Mouse (Mus musculus): ENCODE data around the gene Lrrc55. TPM values are rescaled to one million over a fixed set of nuclear protein-coding genes. Genes with fewer than 3 reads are reported as not detected.
A peak's percentile ranks its signal among the peaks of the same experiment; 100 is the strongest.

Lrrc55 gene
- polyA plus RNA-seq, 1 experiment from 2014 or later = 0.37 TPM

DNA sequence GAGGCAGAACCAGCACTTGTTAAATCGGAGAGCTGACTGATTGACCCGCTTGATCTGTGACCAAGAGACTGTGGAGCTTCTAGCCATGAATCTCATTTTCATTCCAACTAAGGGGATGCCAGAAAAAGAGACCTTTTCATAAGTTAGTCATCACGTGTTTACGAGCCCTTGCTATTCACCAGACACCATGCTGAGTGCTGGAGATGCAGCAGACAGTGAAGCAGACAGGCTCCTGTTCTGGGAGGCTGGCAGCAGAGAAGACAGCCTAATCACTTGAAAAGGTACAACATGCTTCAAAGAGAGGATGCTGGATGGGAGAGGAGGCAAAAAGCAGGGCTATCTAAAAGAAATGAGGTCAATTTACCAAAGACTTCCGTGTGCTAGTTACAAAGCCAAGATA, 12.3 kb upstream of the Lrrc55 start:
- 61% methylated on average over 5 of the region's 5 CpGs for WGBS
- no peak overlapping the region for H3K27ac ChIP-seq
- H3K4me3 ChIP-seq = no peak overlapping the region
- no peaks in the 10 kb centered on the region for H3K27me3 ChIP-seq
- no peak overlapping the region for H3K9ac ChIP-seq
- no peaks in the 10 kb centered on the region for H3K4me1 ChIP-seq (replicated peaks)
- no peaks in the 10 kb centered on the region for H3K36me3 ChIP-seq
- ATAC-seq (replicated peaks; ENCODE audit: insufficient number of reproducible peaks, insufficient read depth, low FRiP score, low read depth) = no peak
- no peaks in the 10 kb centered on the region for H3K9me3 ChIP-seq (replicated peaks)
- H3K4me2 ChIP-seq = no peak overlapping the region

DNA sequence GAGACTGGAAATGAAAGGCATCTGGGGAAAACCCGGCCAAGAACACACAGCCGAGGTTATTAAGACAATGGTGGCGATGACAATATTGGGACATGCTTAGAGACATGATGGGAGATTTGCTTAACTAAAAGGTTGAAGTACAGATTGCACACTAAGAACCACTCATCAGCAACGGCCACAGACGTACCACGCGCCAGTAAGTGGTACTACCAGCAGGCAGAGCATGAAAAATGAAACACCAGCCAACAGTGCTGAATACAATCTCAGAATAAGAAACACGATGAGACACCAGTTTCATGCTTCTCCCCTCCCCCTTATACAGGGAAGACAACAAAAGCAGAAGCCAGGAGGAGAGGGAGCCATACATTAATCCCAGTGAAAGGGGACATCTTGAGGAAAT, 8.2 kb upstream of the Lrrc55 start:
- no peak overlapping the region for H3K27ac ChIP-seq
- no peak overlapping the region for H3K9ac ChIP-seq
- no peaks in the 10 kb centered on the region for H3K4me1 ChIP-seq (replicated peaks)
- WGBS = 81% methylated on average over 8 of the region's 8 CpGs
- no peak overlapping the region for H3K4me3 ChIP-seq
- no peak for ATAC-seq (replicated peaks; ENCODE audit: insufficient number of reproducible peaks, insufficient read depth, low FRiP score, low read depth)
- no peak overlapping the region for H3K4me2 ChIP-seq
- no peaks in the 10 kb centered on the region for H3K36me3 ChIP-seq
- no peaks in the 10 kb centered on the region for H3K27me3 ChIP-seq
- H3K9me3 ChIP-seq (replicated peaks) = no peaks in the 10 kb centered on the region

DNA sequence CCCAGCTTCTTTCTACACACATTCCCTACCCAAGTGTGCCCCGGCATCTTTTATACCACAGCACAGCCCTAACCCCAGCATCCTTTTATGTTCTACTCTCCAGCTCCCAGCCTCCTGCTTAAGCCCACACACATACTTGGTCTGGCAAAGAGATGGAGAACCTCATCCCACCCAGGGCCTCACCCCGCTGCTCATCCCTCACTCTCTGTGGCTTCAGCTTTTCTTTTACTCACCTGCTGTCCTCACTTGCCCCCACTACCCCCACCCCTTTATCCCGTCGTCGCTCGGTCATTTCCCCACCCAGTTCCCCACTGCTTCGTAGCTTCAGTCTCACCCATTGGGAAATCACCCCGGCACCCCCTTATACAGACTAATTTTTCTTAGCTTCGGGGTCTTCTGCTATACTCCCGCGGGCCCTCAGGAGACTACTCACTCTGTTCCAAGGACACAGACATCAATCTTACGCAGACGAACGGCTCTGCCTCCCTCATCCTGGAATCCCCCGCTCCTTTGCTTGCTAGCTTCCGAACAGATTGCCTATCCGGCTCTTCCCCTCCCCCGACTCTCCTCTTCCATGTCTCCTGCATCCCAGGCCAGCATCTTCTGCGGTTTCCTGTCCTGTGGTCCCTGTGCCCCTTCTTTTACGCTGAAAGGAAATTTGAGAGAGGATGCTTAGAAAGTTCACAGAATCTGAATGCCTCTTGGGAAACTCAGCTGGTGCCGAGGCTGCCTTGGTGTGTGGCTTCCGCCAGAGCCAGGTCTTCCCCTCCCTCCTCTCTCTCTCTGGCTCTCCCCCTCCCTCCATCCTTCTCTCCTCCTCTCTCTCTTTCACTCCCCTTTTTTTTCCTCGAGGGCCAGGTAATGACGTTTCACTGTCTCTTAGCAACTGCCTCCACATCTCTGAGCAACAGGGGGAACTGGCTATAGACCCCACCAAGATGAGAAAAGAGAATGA, 1.3 kb upstream of the Lrrc55 start:
- no peak overlapping the region for H3K27ac ChIP-seq
- no peak overlapping the region for H3K9ac ChIP-seq
- no peaks in the 10 kb centered on the region for H3K36me3 ChIP-seq
- H3K9me3 ChIP-seq (replicated peaks) = no peaks in the 10 kb centered on the region
- 5% methylated on average over 24 of the region's 24 CpGs for WGBS
- H3K27me3 ChIP-seq = peaks cover 16% of the 10 kb centered on the region; the same call in 1 of the 2 replicates
- peak overlapping the region; percentile 17; the same call in 1 of the 2 replicates for H3K4me3 ChIP-seq
- no peak for ATAC-seq (replicated peaks; ENCODE audit: insufficient number of reproducible peaks, insufficient read depth, low FRiP score, low read depth)
- H3K4me2 ChIP-seq = peak overlapping the region; percentile 47
- H3K4me1 ChIP-seq (replicated peaks) = peaks cover 3% of the 10 kb centered on the region

DNA sequence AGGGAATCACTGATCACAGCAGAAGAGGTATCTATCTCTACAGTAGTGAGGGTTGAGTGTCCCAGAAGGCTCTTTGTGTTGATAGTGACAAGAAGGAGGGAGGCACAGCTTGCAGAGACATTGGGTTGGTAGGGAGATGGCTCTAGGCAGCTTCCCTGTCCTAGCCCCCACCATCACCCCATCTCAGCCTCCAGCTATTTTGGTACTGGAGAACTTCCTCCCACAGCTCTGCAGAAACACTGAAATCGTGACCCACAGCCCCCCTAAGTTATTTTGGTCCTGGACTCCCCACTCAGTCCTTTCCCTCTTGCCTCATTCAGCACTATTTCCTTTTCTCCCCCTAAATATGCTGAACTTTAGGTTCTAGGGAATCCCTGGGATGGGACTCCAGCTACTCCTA, 2.4 kb downstream of the Lrrc55 start:
- H3K4me1 ChIP-seq (replicated peaks) = peaks cover 3% of the 10 kb centered on the region
- H3K27me3 ChIP-seq = peaks cover 16% of the 10 kb centered on the region; the same call in 1 of the 2 replicates
- H3K4me2 ChIP-seq = no peak overlapping the region
- no peaks in the 10 kb centered on the region for H3K36me3 ChIP-seq
- no peak overlapping the region for H3K4me3 ChIP-seq
- 28% methylated on average over 1 of the region's 1 CpGs for WGBS
- no peak overlapping the region for H3K27ac ChIP-seq
- no peaks in the 10 kb centered on the region for H3K9me3 ChIP-seq (replicated peaks)
- no peak overlapping the region for H3K9ac ChIP-seq
- no peak for ATAC-seq (replicated peaks; ENCODE audit: insufficient number of reproducible peaks, insufficient read depth, low FRiP score, low read depth)

DNA sequence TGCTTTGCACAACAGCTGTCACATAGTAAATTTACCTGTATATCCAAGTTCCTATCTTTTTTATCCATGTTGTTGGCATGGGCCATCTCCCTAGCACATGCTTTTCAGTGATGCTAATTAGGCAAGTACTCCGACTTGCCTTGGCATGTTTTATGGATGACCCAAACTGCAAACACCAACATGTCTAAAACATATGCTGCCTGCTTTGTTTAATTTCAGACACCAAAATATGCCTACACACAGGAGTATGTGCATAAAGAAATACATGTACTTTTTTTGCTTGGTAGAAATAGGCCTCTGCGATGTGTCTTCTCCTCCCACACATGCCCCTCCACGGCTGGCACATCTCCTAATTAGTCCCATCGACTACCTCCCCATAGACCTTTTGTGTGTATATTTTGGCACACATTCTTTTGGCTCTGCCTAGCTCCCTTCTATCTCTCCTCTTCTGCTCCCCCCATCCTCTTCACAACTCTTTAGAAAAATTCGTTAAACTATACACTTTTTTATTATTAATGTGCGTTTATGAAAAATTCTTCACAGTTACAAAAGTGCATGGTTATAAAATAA, 9.3 kb downstream of the Lrrc55 start:
- H3K4me2 ChIP-seq = no peak overlapping the region
- H3K27me3 ChIP-seq = no peaks in the 10 kb centered on the region
- H3K4me3 ChIP-seq = no peak overlapping the region
- H3K9me3 ChIP-seq (replicated peaks) = no peaks in the 10 kb centered on the region
- 82% methylated on average over 6 of the region's 6 CpGs for WGBS
- ATAC-seq (replicated peaks; ENCODE audit: insufficient number of reproducible peaks, insufficient read depth, low FRiP score, low read depth) = no peak
- no peaks in the 10 kb centered on the region for H3K4me1 ChIP-seq (replicated peaks)
- no peaks in the 10 kb centered on the region for H3K36me3 ChIP-seq
- H3K27ac ChIP-seq = no peak overlapping the region
- no peak overlapping the region for H3K9ac ChIP-seq

DNA sequence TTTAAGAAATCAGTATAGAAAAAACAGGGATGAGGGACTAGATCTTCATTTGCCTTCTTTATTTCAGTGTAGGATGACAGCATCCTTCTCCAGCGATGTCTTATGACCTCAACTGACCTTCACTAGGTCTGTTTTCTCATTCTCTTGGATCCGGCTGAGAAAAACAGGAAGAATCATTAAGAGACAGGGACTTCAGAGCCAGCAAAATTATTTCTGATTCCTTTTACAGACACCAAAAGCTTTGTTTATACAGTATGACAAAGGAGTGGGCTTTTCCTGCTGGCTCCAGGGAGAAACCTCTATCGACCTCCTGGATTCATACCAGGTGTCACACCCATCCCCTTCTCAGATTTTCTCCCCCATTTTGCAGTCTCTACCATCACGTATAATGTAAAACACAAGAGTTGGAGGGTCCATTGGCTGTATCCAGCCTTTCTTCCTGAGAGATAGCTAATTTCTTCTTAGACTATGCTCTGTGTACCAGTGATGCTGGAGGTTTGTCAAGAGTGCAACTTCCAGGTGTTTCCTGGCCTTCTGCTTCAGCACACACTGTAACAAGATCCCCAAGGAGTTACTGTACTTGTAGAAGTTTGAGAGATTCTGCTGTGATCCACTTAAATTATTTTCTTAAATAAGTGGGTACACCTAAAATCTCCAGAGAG, 18.7 kb downstream of the Lrrc55 start:
- Histone ChIP-seq H3K4me3 (no peak overlapping the region), H3K36me3 (no peaks in the 10 kb centered on the region), H3K4me1 (replicated peaks) (no peaks in the 10 kb centered on the region), H3K9me3 (replicated peaks) (no peaks in the 10 kb centered on the region), H3K27me3 (no peaks in the 10 kb centered on the region), H3K4me2 (no peak overlapping the region), H3K9ac (no peak overlapping the region), H3K27ac (no peak overlapping the region)
- WGBS = 57% methylated on average over 4 of the region's 4 CpGs
- ATAC-seq (replicated peaks; ENCODE audit: insufficient number of reproducible peaks, insufficient read depth, low FRiP score, low read depth) = no peak

DNA sequence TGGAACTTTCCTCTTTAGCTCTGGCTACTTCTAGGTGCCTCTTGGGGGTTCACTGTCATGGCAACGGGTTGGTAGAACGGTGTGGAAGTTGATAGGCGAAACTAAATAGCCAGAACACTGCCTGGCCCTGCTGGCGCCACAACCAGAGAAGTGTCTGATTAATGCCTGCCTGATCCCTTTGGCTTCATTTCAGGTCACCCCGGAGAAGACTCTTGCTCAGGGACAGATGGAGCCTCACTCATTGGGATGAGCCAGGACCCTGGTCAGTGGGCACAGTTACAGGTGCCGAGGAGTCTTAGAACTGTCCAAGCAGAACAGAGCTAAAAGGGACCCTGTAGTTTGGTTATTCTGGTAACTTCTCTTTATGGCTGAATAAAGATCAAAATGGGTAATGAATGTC, 23.5 kb downstream of the Lrrc55 start:
- Histone ChIP-seq H3K4me1 (replicated peaks) (peaks cover 8% of the 10 kb centered on the region; the same call in 1 of the 2 replicates), H3K9me3 (replicated peaks) (no peaks in the 10 kb centered on the region), H3K4me2 (no peak overlapping the region), H3K27me3 (no peaks in the 10 kb centered on the region), H3K36me3 (no peaks in the 10 kb centered on the region), H3K27ac (no peak overlapping the region), H3K9ac (no peak overlapping the region), H3K4me3 (no peak overlapping the region)
- WGBS = 77% methylated on average over 6 of the region's 6 CpGs
- no peak for ATAC-seq (replicated peaks; ENCODE audit: insufficient number of reproducible peaks, insufficient read depth, low FRiP score, low read depth)

DNA sequence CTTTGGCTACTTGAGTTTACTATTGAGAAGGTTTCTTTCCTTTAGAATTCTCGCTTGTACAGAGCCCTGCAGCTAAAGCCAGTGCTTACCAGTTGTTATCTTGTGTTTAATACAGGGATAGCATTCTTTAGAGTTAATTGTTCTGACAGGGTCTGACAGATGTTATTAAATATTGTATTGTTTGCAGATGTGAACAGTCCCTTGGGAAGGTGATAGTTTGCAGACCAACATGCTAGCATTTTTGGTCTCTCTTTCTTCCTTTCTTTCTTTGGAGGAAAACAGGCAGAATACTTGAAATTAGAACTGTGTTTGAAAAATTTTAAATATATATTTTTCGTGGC, 24.3 kb downstream of the Lrrc55 start:
- Histone ChIP-seq H3K9me3 (replicated peaks) (no peaks in the 10 kb centered on the region), H3K9ac (no peak overlapping the region), H3K4me1 (replicated peaks) (peaks cover 10% of the 10 kb centered on the region; the same call in 1 of the 2 replicates), H3K27ac (peak overlapping the region; percentile 26; the same call in 1 of the 2 replicates), H3K4me3 (no peak overlapping the region), H3K4me2 (no peak overlapping the region), H3K36me3 (no peaks in the 10 kb centered on the region), H3K27me3 (no peaks in the 10 kb centered on the region)
- 40% methylated on average over 2 of the region's 2 CpGs for WGBS
- no peak for ATAC-seq (replicated peaks; ENCODE audit: insufficient number of reproducible peaks, insufficient read depth, low FRiP score, low read depth)

DNA sequence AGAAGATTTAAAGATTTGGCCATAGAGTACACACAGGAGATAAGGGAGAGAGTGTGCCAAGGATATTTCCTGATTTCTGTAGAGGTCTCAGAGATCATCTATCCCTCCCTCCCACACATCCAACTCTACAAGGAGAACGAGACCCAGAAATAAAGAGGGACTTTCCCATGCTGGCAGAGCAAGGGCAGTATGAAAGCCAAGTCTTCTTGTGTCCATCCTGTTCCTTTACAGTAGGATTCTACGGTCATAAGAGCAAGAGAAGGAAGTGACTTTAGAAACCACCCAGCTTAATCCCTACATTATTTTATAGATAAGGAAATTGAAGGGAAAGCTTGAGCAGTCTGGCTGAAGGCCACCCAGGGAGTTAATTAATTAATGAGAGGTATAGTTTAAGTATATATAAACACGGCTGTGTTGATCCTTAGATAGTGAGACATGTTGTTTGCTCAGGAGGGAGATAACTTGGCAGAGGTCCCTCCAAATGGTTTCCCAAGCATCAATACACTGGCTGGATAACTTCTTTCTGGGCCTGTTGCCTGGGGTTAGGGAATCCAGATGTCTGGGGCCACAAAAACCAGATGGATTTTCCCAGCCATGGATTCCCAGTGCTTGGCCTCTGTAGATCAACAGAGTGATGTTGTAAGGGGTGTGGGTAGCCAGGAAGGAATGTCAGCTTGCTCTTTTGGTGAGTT, 24.8 kb downstream of the Lrrc55 start:
- Histone ChIP-seq H3K9ac (no peak overlapping the region), H3K9me3 (replicated peaks) (no peaks in the 10 kb centered on the region), H3K27ac (peak overlapping the region; percentile 26; the same call in 1 of the 2 replicates), H3K4me2 (no peak overlapping the region), H3K4me3 (no peak overlapping the region), H3K4me1 (replicated peaks) (peaks cover 10% of the 10 kb centered on the region; the same call in 1 of the 2 replicates), H3K36me3 (no peaks in the 10 kb centered on the region), H3K27me3 (no peaks in the 10 kb centered on the region)
- 26% methylated on average over 3 of the region's 3 CpGs for WGBS
- peak; percentile 25 for ATAC-seq (replicated peaks; ENCODE audit: insufficient number of reproducible peaks, insufficient read depth, low FRiP score, low read depth)

DNA sequence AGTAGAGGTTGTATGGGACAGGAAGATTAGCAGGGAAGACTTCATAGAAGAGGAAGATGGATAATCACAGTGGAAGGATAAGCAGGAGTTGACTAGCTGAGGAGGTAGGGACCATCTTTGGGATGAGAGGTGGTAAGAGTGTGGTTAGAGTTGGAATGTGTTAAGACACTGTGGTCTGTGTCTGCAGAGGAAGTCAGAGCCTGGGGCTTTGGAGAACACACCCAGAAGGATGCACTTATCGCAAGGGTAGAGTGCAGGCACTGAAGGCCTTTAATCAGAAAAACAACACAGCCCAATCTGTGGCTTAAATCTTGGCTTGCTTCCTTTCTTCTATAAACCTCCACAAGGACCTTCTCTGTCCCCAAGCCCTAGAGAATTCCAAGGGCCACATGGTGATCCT, 28.7 kb downstream of the Lrrc55 start:
- no peak overlapping the region for H3K4me2 ChIP-seq
- no peak overlapping the region for H3K4me3 ChIP-seq
- no peak overlapping the region for H3K9ac ChIP-seq
- H3K4me1 ChIP-seq (replicated peaks) = peaks cover 10% of the 10 kb centered on the region; the same call in 1 of the 2 replicates
- no peaks in the 10 kb centered on the region for H3K9me3 ChIP-seq (replicated peaks)
- WGBS = 61% methylated on average over 1 of the region's 1 CpGs
- no peaks in the 10 kb centered on the region for H3K36me3 ChIP-seq
- ATAC-seq (replicated peaks; ENCODE audit: insufficient number of reproducible peaks, insufficient read depth, low FRiP score, low read depth) = no peak
- H3K27me3 ChIP-seq = no peaks in the 10 kb centered on the region
- peak overlapping the region; percentile 50; the same call in 1 of the 2 replicates for H3K27ac ChIP-seq

DNA sequence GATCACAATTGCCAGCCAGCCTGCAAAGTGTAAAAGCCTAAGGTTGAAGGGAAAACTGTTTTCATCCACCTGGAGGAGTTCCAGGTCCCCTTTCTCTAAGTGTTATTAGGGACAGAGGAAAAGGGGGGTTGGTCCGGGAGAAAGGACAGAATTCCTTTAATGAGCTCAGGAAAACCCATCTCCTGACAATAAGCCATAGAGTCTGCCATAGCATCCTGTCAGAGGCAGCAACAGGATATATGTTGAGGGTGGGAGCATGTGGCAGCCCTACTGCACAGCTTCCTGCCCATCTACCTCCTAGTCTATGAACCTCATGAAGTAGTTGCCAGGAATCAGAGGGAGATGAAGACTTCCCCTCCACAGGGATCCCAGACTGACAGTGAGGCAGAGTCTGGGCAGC, 29.4 kb downstream of the Lrrc55 start:
- WGBS = 48% methylated on average over 1 of the region's 1 CpGs
- peak overlapping the region; percentile 50; the same call in 1 of the 2 replicates for H3K27ac ChIP-seq
- ATAC-seq (replicated peaks; ENCODE audit: insufficient number of reproducible peaks, insufficient read depth, low FRiP score, low read depth) = peak; percentile 37; the same call in 1 of the 2 replicates

More for the DNA sequence above, 29.4 kb downstream of the Lrrc55 start:
- H3K4me3 ChIP-seq = no peak overlapping the region
- no peak overlapping the region for H3K9ac ChIP-seq
- H3K27me3 ChIP-seq = no peaks in the 10 kb centered on the region
- H3K9me3 ChIP-seq (replicated peaks) = no peaks in the 10 kb centered on the region
- peaks cover 10% of the 10 kb centered on the region; the same call in 1 of the 2 replicates for H3K4me1 ChIP-seq (replicated peaks)
- no peaks in the 10 kb centered on the region for H3K36me3 ChIP-seq
- H3K4me2 ChIP-seq = no peak overlapping the region
